Mouse (Mus musculus) thymus, adult 2 months (tissue): ENCODE measurements around the gene Mt1.

Experiments
- CTCF ChIP-seq: fragments of 200-500 bp; IDR thresholded peaks from 2 replicates; pipeline ENCODE4 v1.5.1; 2012; ENCODE audit warnings: mild to moderate bottlenecking, control low read depth, low read length, moderate library complexity, borderline replicate concordance; ENCODE audit not compliant: control insufficient read depth, poor library complexity, insufficient read depth; ENCODE audit errors: extremely low read depth
- POLR2A ChIP-seq: fragments of 200-500 bp; IDR thresholded peaks from 2 replicates; pipeline ENCODE4 v1.6.1; 2012; ENCODE audit warnings: mild to moderate bottlenecking, low read length, control low read depth, moderate library complexity; ENCODE audit not compliant: control insufficient read depth, poor library complexity, insufficient read depth; ENCODE audit errors: extremely low read depth

GRCm38 (mm10) chr8:94179713-94180560 is 1.1 kb downstream of the Mt1 start:
- TF ChIP-seq CTCF (no peak), POLR2A (no peak)
